Mouse (Mus musculus) layer of hippocampus, postnatal 36 days (tissue): ENCODE results near the gene Gm49378. TPM values are rescaled to one million over a fixed set of nuclear protein-coding genes. Genes with fewer than 3 reads are reported as not detected.

Experiments
- DNase-seq, 2 experiments: peaks; one replicate each; pipeline ENCODE4 v3.0.0; 2022
- total RNA-seq, 2 experiments: library from RNA; stranded (reverse); gene quantifications; 2 replicates each; pipeline ENCODE4 v1.2.3; 2021

The Gm49378 gene
- total RNA-seq, 2 experiments from 2014 or later, result 5.3 to 5.6 TPM

GRCm38 (mm10) chr14:55629312-55629711, 8.4 kb downstream of the Gm49378 start:
- DNase-seq, result no peak

- no peak for DNase-seq
These were observed 9.4 kb downstream of the Gm49378 start for GRCm38 (mm10) chr14:55628077-55628827.

GRCm38 (mm10) chr14:55618486-55619195, 19.1 kb downstream of the Gm49378 start:
- DNase-seq, result no peak

- no peak for DNase-seq
These were observed 19.9 kb downstream of the Gm49378 start, which contains the start of gene Rec8 for GRCm38 (mm10) chr14:55617822-55618221. Rec8 (plus strand) TSS chr14:55618037.

- no peak for DNase-seq
These were observed 20.9 kb downstream of the Gm49378 start for GRCm38 (mm10) chr14:55616844-55617243.

- no peak for DNase-seq
These were observed 21.8 kb downstream of the Gm49378 start for GRCm38 (mm10) chr14:55615876-55616275.

GRCm38 (mm10) chr14:55614565-55615178, 23.0 kb downstream of the Gm49378 start:
- DNase-seq, result no peak

GRCm38 (mm10) chr14:55613346-55613745, 24.3 kb downstream of the Gm49378 start:
- DNase-seq, result no peak

- no peak for DNase-seq
These were observed 29.4 kb downstream of the Gm49378 start for GRCm38 (mm10) chr14:55608339-55608738.

GRCm38 (mm10) chr14:55605743-55606459, 31.8 kb downstream of the Gm49378 start:
- no peak for DNase-seq

GRCm38 (mm10) chr14:55604823-55605222, 32.9 kb downstream of the Gm49378 start:
- no peak for DNase-seq

- DNase-seq, result peak; percentile 77 to 78
These were observed 33.8 kb downstream of the Gm49378 start for GRCm38 (mm10) chr14:55603633-55604576.

- DNase-seq, result no peak
These were observed 34.4 kb downstream of the Gm49378 start, which contains the start of gene Irf9 for GRCm38 (mm10) chr14:55603271-55603632. Irf9 (plus strand) TSS chr14:55603571.

- DNase-seq, result no peak
These were observed 38.9 kb downstream of the Gm49378 start for GRCm38 (mm10) chr14:55598521-55599390.

GRCm38 (mm10) chr14:55596036-55596690, 41.5 kb downstream of the Gm49378 start:
- DNase-seq, result peak; percentile 28 to 29

GRCm38 (mm10) chr14:55592226-55592625, 45.5 kb downstream of the Gm49378 start:
- DNase-seq, result no peak

GRCm38 (mm10) chr14:55591331-55591891, 46.3 kb downstream of the Gm49378 start, which contains the start of gene Rnf31:
Rnf31 (plus strand) TSS chr14:55591708.
- peak; percentile 89 to 92 for DNase-seq

GRCm38 (mm10) chr14:55590748-55591330, 46.9 kb downstream of the Gm49378 start, which contains the start of gene Psme2:
Psme2 (minus strand) TSS chr14:55591113.
- peak; percentile 91 for DNase-seq
